Mouse (Mus musculus) C2C12 (cell line): ENCODE measurements around the gene Tesk1. TPM values are rescaled to one million over a fixed set of nuclear protein-coding genes. Genes with fewer than 3 reads are reported as not detected.
A peak's percentile ranks its signal among the peaks of the same experiment; 100 is the strongest.

Experiments
- H3K27me3 ChIP-seq: one replicate; pipeline ENCODE4 v1.6.1; 2011; ENCODE audit not compliant: control insufficient read depth, insufficient read depth, insufficient read length
- H3K36me3 ChIP-seq: one replicate; pipeline ENCODE4 v1.6.1; 2011; ENCODE audit not compliant: control insufficient read depth, insufficient read depth
- H3K4me3 ChIP-seq: one replicate; pipeline ENCODE4 v1.5.1; 2011; ENCODE audit warnings: mild to moderate bottlenecking, control low read depth; ENCODE audit not compliant: poor library complexity, insufficient read depth, severe bottlenecking
- H3K79me2 ChIP-seq: one replicate; pipeline ENCODE4 v1.6.1; 2011; ENCODE audit not compliant: control insufficient read depth, insufficient read depth
- H3K79me3 ChIP-seq: one replicate; pipeline ENCODE4 v1.6.1; 2011; ENCODE audit warnings: low read depth, control low read depth
- H3ac ChIP-seq: one replicate; pipeline ENCODE3; 2011; ENCODE audit warnings: low read depth; ENCODE audit not compliant: control insufficient read depth, insufficient read length
- CEBPB ChIP-seq: IDR thresholded peaks from one replicate; pipeline ENCODE4 v1.6.1; 2011; ENCODE audit warnings: low read depth, mild to moderate bottlenecking, control low read depth, moderate library complexity
- CTCF ChIP-seq: IDR thresholded peaks from one replicate; pipeline ENCODE4 v1.5.1; 2011; ENCODE audit not compliant: control insufficient read depth, insufficient read depth, insufficient read length
- FOSL1 ChIP-seq: IDR thresholded peaks from one replicate; pipeline ENCODE4 v1.8.0; 2011; ENCODE audit warnings: mild to moderate bottlenecking, low read length; ENCODE audit not compliant: poor library complexity, insufficient read depth, severe bottlenecking
- MAX ChIP-seq: IDR thresholded peaks from one replicate; pipeline ENCODE4 v1.6.1; 2011; ENCODE audit warnings: mild to moderate bottlenecking, control low read depth
- MYOD1 ChIP-seq: IDR thresholded peaks from one replicate; pipeline ENCODE4 v1.6.1; 2011; ENCODE audit warnings: low read depth; ENCODE audit not compliant: control insufficient read depth, insufficient read length
- MYOG ChIP-seq: IDR thresholded peaks from one replicate; pipeline ENCODE4 v1.6.1; 2011; ENCODE audit not compliant: control insufficient read depth, insufficient read length; ENCODE audit errors: extremely low read depth
- USF1 ChIP-seq: IDR thresholded peaks from one replicate; pipeline ENCODE4 v1.6.1; 2011; ENCODE audit warnings: low read depth, mild to moderate bottlenecking, control low read depth, moderate library complexity
- polyA plus RNA-seq: library from polyadenylated mRNA; unstranded; fragments of >200 nt; fragmentation: generic; extraction: Trizol; gene quantifications from one replicate; pipeline ENCODE4 v1.2.1, GENCODE M21; 2012; ENCODE audit warnings: missing spikeins

Gene Tesk1
- polyA plus RNA-seq, 1 experiment: 28.9 TPM

- Histone ChIP-seq H3K79me3 (no peaks in the 10 kb centered on the region), H3K4me3 (no peak overlapping the region), H3K79me2 (no peaks in the 10 kb centered on the region), H3K27me3 (no peaks in the 10 kb centered on the region), H3ac (no peak overlapping the region), H3K36me3 (peaks cover 16% of the 10 kb centered on the region)
- TF ChIP-seq MAX (no peak), CEBPB (no peak), USF1 (no peak), CTCF (no peak), FOSL1 (no peak), MYOD1 (no peak), MYOG (no peak)
These were observed 14.1 kb upstream of the Tesk1 start for GRCm38 (mm10) chr4:43427501-43428179.

GRCm38 (mm10) chr4:43428180-43428861 lies 13.4 kb upstream of the Tesk1 start:
- no peak for TF ChIP-seq USF1
- no peak for TF ChIP-seq MYOD1
- TF ChIP-seq MAX: no peak
- TF ChIP-seq MYOG: no peak
- no peak for TF ChIP-seq CEBPB
- no peak for TF ChIP-seq CTCF
- no peak for TF ChIP-seq FOSL1
- Histone ChIP-seq H3K4me3 (no peak overlapping the region), H3K27me3 (no peaks in the 10 kb centered on the region)

GRCm38 (mm10) chr4:43428946-43429345 lies 12.8 kb upstream of the Tesk1 start, which contains the start of gene Fam166b:
Gene Fam166b, minus strand, starts transcription at chr4:43429134.
- Histone ChIP-seq H3K79me3 (no peaks in the 10 kb centered on the region), H3ac (no peak within 1 kb of the TSS), H3K36me3 (peaks cover 4% of the 10 kb centered on the region), H3K4me3 (no peak within 1 kb of the TSS), H3K79me2 (no peaks in the 10 kb centered on the region), H3K27me3 (no peaks in the 10 kb centered on the region)
- TF ChIP-seq MYOD1 (no peak), MAX (no peak)

More at GRCm38 (mm10) chr4:43428180-43428861, 13.4 kb upstream of the Tesk1 start:
- no peaks in the 10 kb centered on the region for H3K79me2 ChIP-seq
- H3K36me3 ChIP-seq: peaks cover 10% of the 10 kb centered on the region
- H3ac ChIP-seq: no peak overlapping the region
- no peaks in the 10 kb centered on the region for H3K79me3 ChIP-seq

GRCm38 (mm10) chr4:43431690-43432089 lies 10.0 kb upstream of the Tesk1 start:
- Histone ChIP-seq H3K79me3 (no peaks in the 10 kb centered on the region), H3K4me3 (no peak overlapping the region), H3ac (no peak overlapping the region), H3K79me2 (no peaks in the 10 kb centered on the region), H3K27me3 (peaks cover 2% of the 10 kb centered on the region), H3K36me3 (no peaks in the 10 kb centered on the region)
- TF ChIP-seq USF1 (no peak), FOSL1 (no peak), MYOG (no peak), CEBPB (no peak), MAX (no peak), CTCF (no peak), MYOD1 (no peak)

GRCm38 (mm10) chr4:43432832-43433231 lies 8.9 kb upstream of the Tesk1 start:
- H3K4me3 ChIP-seq: no peak overlapping the region
- H3ac ChIP-seq: no peak overlapping the region
- no peaks in the 10 kb centered on the region for H3K79me3 ChIP-seq
- TF ChIP-seq MYOG (no peak), CTCF (no peak), MYOD1 (no peak), MAX (no peak), CEBPB (no peak), FOSL1 (no peak), USF1 (no peak)
- H3K36me3 ChIP-seq: no peaks in the 10 kb centered on the region
- H3K79me2 ChIP-seq: no peaks in the 10 kb centered on the region
- H3K27me3 ChIP-seq: peaks cover 4% of the 10 kb centered on the region

DNA sequence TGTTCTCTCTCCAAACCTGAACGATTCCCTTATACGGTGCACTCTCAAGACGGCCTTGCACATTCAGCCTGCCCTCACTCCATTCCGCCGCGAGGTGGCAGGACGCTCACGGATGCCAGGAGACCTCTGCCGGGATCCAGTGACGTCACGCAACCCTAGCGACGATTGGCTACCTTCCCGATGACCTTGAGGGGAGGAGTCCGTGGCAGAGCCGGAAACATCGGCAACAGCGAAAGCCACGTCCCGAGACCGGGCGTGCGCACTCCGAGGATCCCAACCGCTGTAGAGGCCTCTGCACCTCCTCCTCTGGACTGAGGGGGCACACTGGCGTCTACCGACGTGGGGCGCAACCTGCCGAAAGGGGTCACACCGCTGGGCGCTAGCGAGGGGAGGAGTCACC lies 305 bp downstream of the Tesk1 start:
- H3ac ChIP-seq: peak overlapping the region; percentile 70
- peaks cover 8% of the 10 kb centered on the region for H3K79me2 ChIP-seq
- no peaks in the 10 kb centered on the region for H3K79me3 ChIP-seq
- peak overlapping the region; percentile 59 for H3K4me3 ChIP-seq
- TF ChIP-seq USF1: no peak
- peak; percentile 97 for TF ChIP-seq CTCF
- no peaks in the 10 kb centered on the region for H3K27me3 ChIP-seq
- H3K36me3 ChIP-seq: peaks cover 6% of the 10 kb centered on the region
